Mouse (Mus musculus): ENCODE measurements around the gene Ddhd1.

Ddhd1 gene

GRCm38 (mm10) chr14:45614822-45615221 is 43.1 kb downstream of the Ddhd1 start:
- Histone ChIP-seq H3K27me3 (ENCODE audit: insufficient read depth, low read length) (no peaks in the 10 kb centered on the region), H3K4me3 (replicated peaks; ENCODE audit: low read length) (no peak overlapping the region), H3K9me3 (ENCODE audit: low read length) (no peaks in the 10 kb centered on the region), H3K4me1 (replicated peaks; ENCODE audit: low read depth, low read length) (no peaks in the 10 kb centered on the region), H3K36me3 (ENCODE audit: insufficient read depth, low read length) (peaks cover 48% of the 10 kb centered on the region)
- TF ChIP-seq CTCF (conservative IDR thresholded peaks at IDR 0.05; ENCODE audit: low read length) (no peak), POU5F1 (IDR thresholded peaks at IDR 0.05; ENCODE audit: borderline replicate concordance, low read length) (no peak), NANOG (IDR thresholded peaks at IDR 0.05; ENCODE audit: borderline replicate concordance, low read length) (no peak)

GRCm38 (mm10) chr14:45614406-45614805 is 43.5 kb downstream of the Ddhd1 start:
- Histone ChIP-seq H3K27me3 (ENCODE audit: insufficient read depth, low read length) (no peaks in the 10 kb centered on the region), H3K9me3 (ENCODE audit: low read length) (no peaks in the 10 kb centered on the region), H3K36me3 (ENCODE audit: insufficient read depth, low read length) (peaks cover 48% of the 10 kb centered on the region), H3K4me3 (replicated peaks; ENCODE audit: low read length) (no peak overlapping the region), H3K4me1 (replicated peaks; ENCODE audit: low read depth, low read length) (no peaks in the 10 kb centered on the region)
- TF ChIP-seq CTCF (conservative IDR thresholded peaks at IDR 0.05; ENCODE audit: low read length) (no peak), POU5F1 (IDR thresholded peaks at IDR 0.05; ENCODE audit: borderline replicate concordance, low read length) (no peak), NANOG (IDR thresholded peaks at IDR 0.05; ENCODE audit: borderline replicate concordance, low read length) (no peak)

GRCm38 (mm10) chr14:45611654-45612053 is 46.3 kb downstream of the Ddhd1 start:
- Histone ChIP-seq H3K4me3 (replicated peaks; ENCODE audit: low read length) (no peak overlapping the region), H3K36me3 (ENCODE audit: insufficient read depth, low read length) (peaks cover 51% of the 10 kb centered on the region), H3K4me1 (replicated peaks; ENCODE audit: low read depth, low read length) (no peaks in the 10 kb centered on the region), H3K9me3 (ENCODE audit: low read length) (no peaks in the 10 kb centered on the region), H3K27me3 (ENCODE audit: insufficient read depth, low read length) (no peaks in the 10 kb centered on the region)
- TF ChIP-seq POU5F1 (IDR thresholded peaks at IDR 0.05; ENCODE audit: borderline replicate concordance, low read length) (no peak), CTCF (conservative IDR thresholded peaks at IDR 0.05; ENCODE audit: low read length) (peak; percentile 6; the same call in 1 of the 2 replicates)

- TF ChIP-seq CTCF (conservative IDR thresholded peaks at IDR 0.05; ENCODE audit: low read length) (peak; percentile 59), NANOG (IDR thresholded peaks at IDR 0.05; ENCODE audit: borderline replicate concordance, low read length) (no peak), POU5F1 (IDR thresholded peaks at IDR 0.05; ENCODE audit: borderline replicate concordance, low read length) (no peak)
- H3K27me3 ChIP-seq (ENCODE audit: insufficient read depth, low read length): no peaks in the 10 kb centered on the region
- no peaks in the 10 kb centered on the region for H3K4me1 ChIP-seq (replicated peaks; ENCODE audit: low read depth, low read length)
- H3K4me3 ChIP-seq (replicated peaks; ENCODE audit: low read length): no peak overlapping the region
- peaks cover 28% of the 10 kb centered on the region for H3K36me3 ChIP-seq (ENCODE audit: insufficient read depth, low read length)
- no peaks in the 10 kb centered on the region for H3K9me3 ChIP-seq (ENCODE audit: low read length)
Measured at GRCm38 (mm10) chr14:45602002-45602401, 55.9 kb downstream of the Ddhd1 start.

GRCm38 (mm10) chr14:45600587-45600986 is 57.4 kb downstream of the Ddhd1 start:
- Histone ChIP-seq H3K9me3 (ENCODE audit: low read length) (no peaks in the 10 kb centered on the region), H3K4me3 (replicated peaks; ENCODE audit: low read length) (no peak overlapping the region), H3K36me3 (ENCODE audit: insufficient read depth, low read length) (peaks cover 28% of the 10 kb centered on the region), H3K27me3 (ENCODE audit: insufficient read depth, low read length) (no peaks in the 10 kb centered on the region), H3K4me1 (replicated peaks; ENCODE audit: low read depth, low read length) (no peaks in the 10 kb centered on the region)
- TF ChIP-seq CTCF (conservative IDR thresholded peaks at IDR 0.05; ENCODE audit: low read length) (no peak), POU5F1 (IDR thresholded peaks at IDR 0.05; ENCODE audit: borderline replicate concordance, low read length) (no peak), NANOG (IDR thresholded peaks at IDR 0.05; ENCODE audit: borderline replicate concordance, low read length) (no peak)

GRCm38 (mm10) chr14:45597855-45598254 is 60.1 kb downstream of the Ddhd1 start:
- Histone ChIP-seq H3K27me3 (ENCODE audit: insufficient read depth, low read length) (no peaks in the 10 kb centered on the region), H3K9me3 (ENCODE audit: low read length) (no peaks in the 10 kb centered on the region), H3K4me3 (replicated peaks; ENCODE audit: low read length) (no peak overlapping the region), H3K36me3 (ENCODE audit: insufficient read depth, low read length) (peaks cover 36% of the 10 kb centered on the region), H3K4me1 (replicated peaks; ENCODE audit: low read depth, low read length) (no peaks in the 10 kb centered on the region)
- TF ChIP-seq POU5F1 (IDR thresholded peaks at IDR 0.05; ENCODE audit: borderline replicate concordance, low read length) (no peak), CTCF (conservative IDR thresholded peaks at IDR 0.05; ENCODE audit: low read length) (no peak)

- H3K27me3 ChIP-seq (ENCODE audit: insufficient read depth, low read length): no peaks in the 10 kb centered on the region
- no peaks in the 10 kb centered on the region for H3K9me3 ChIP-seq (ENCODE audit: low read length)
- peaks cover 23% of the 10 kb centered on the region for H3K36me3 ChIP-seq (ENCODE audit: insufficient read depth, low read length)
- no peaks in the 10 kb centered on the region for H3K4me1 ChIP-seq (replicated peaks; ENCODE audit: low read depth, low read length)
- TF ChIP-seq NANOG (IDR thresholded peaks at IDR 0.05; ENCODE audit: borderline replicate concordance, low read length) (no peak), POU5F1 (IDR thresholded peaks at IDR 0.05; ENCODE audit: borderline replicate concordance, low read length) (no peak), CTCF (conservative IDR thresholded peaks at IDR 0.05; ENCODE audit: low read length) (no peak)
- no peak overlapping the region for H3K4me3 ChIP-seq (replicated peaks; ENCODE audit: low read length)
Measured at GRCm38 (mm10) chr14:45593261-45593660, 64.7 kb downstream of the Ddhd1 start.

- Histone ChIP-seq H3K36me3 (ENCODE audit: insufficient read depth, low read length) (0 out of 2 replicates have a peak, but pooled peaks cover 1% of the 10 kb centered on the region), H3K4me3 (replicated peaks; ENCODE audit: low read length) (no peak overlapping the region), H3K27me3 (ENCODE audit: insufficient read depth, low read length) (no peaks in the 10 kb centered on the region), H3K4me1 (replicated peaks; ENCODE audit: low read depth, low read length) (peaks cover 9% of the 10 kb centered on the region; the same call in 1 of the 2 replicates), H3K9me3 (ENCODE audit: low read length) (no peaks in the 10 kb centered on the region)
- no peak for TF ChIP-seq CTCF (conservative IDR thresholded peaks at IDR 0.05; ENCODE audit: low read length)
- no peak for TF ChIP-seq NANOG (IDR thresholded peaks at IDR 0.05; ENCODE audit: borderline replicate concordance, low read length)
- TF ChIP-seq POU5F1 (IDR thresholded peaks at IDR 0.05; ENCODE audit: borderline replicate concordance, low read length): no peak
Measured at GRCm38 (mm10) chr14:45588403-45588802, 69.5 kb downstream of the Ddhd1 start.

GRCm38 (mm10) chr14:45587536-45587935 is 70.4 kb downstream of the Ddhd1 start:
- Histone ChIP-seq H3K9me3 (ENCODE audit: low read length) (no peaks in the 10 kb centered on the region), H3K27me3 (ENCODE audit: insufficient read depth, low read length) (no peaks in the 10 kb centered on the region), H3K4me3 (replicated peaks; ENCODE audit: low read length) (no peak overlapping the region), H3K4me1 (replicated peaks; ENCODE audit: low read depth, low read length) (peaks cover 13% of the 10 kb centered on the region; the same call in 1 of the 2 replicates), H3K36me3 (ENCODE audit: insufficient read depth, low read length) (no peaks in the 10 kb centered on the region)
- TF ChIP-seq POU5F1 (IDR thresholded peaks at IDR 0.05; ENCODE audit: borderline replicate concordance, low read length) (no peak), NANOG (IDR thresholded peaks at IDR 0.05; ENCODE audit: borderline replicate concordance, low read length) (no peak), CTCF (conservative IDR thresholded peaks at IDR 0.05; ENCODE audit: low read length) (no peak)

Data from E14TG2a.4 (cell line).